Mouse (Mus musculus) intestine, postnatal 0 days (tissue): ENCODE measurements around the gene Klf4. TPM values are rescaled to one million over a fixed set of nuclear protein-coding genes. Genes with fewer than 3 reads are reported as not detected.

Experiments
- ATAC-seq: fragments of 200-750 bp; cut with Nextera tagmentation; 2 replicates; pipeline ENCODE4 v1.8.0; 2017; ENCODE audit warnings: mild to moderate bottlenecking, moderate TSS enrichment, moderate library complexity
- H3K27ac ChIP-seq: fragments of 300-500 bp; sonication (generic); 2 replicates; pipeline ENCODE4 v1.5.1; 2014; ENCODE audit warnings: mild to moderate bottlenecking, low read depth, low read length, moderate library complexity
- H3K27me3 ChIP-seq: fragments of 300-500 bp; sonication (generic); replicated peaks from 2 replicates; pipeline ENCODE4 v1.6.1; 2014; ENCODE audit warnings: low read length, mixed read lengths; ENCODE audit not compliant: control insufficient read depth, insufficient read depth
- H3K36me3 ChIP-seq: fragments of 300-500 bp; sonication (generic); 2 replicates; pipeline ENCODE4 v1.6.1; 2014; ENCODE audit warnings: mild to moderate bottlenecking, moderate library complexity; ENCODE audit not compliant: control insufficient read depth, insufficient read depth
- H3K4me1 ChIP-seq: fragments of 300-500 bp; sonication (generic); replicated peaks from 2 replicates; pipeline ENCODE4 v1.6.1; 2014; ENCODE audit warnings: antibody characterized with exemption, low read length, mixed read lengths; ENCODE audit not compliant: control insufficient read depth, insufficient read depth
- H3K4me2 ChIP-seq: fragments of 300-500 bp; sonication (generic); replicated peaks from 2 replicates; pipeline ENCODE4 v1.6.1; 2014; ENCODE audit warnings: low read depth, mild to moderate bottlenecking, moderate library complexity
- H3K4me3 ChIP-seq: fragments of 300-500 bp; sonication (generic); 2 replicates; pipeline ENCODE4 v1.5.1; 2014; ENCODE audit warnings: low read depth, low read length
- H3K9ac ChIP-seq: fragments of 300-500 bp; sonication (generic); 2 replicates; pipeline ENCODE4 v1.6.1; 2014; ENCODE audit warnings: mild to moderate bottlenecking, low read depth, low read length
- H3K9me3 ChIP-seq: fragments of 300-500 bp; sonication (generic); 2 replicates; pipeline ENCODE4 v1.6.1; 2016; ENCODE audit warnings: mixed run types; ENCODE audit not compliant: control insufficient read depth
- CTCF ChIP-seq: sonication (generic); IDR thresholded peaks from 2 replicates; pipeline ENCODE4 v1.5.1; 2016; ENCODE audit warnings: low read depth, mild to moderate bottlenecking, control low read depth, antibody characterized with exemption, moderate library complexity
- WGBS: fragments of 180-500 bp; shearing (Covaris S2); extraction: QIAGEN DNeasy Blood & Tissue Kit; methylation state at CpG from one replicate; pipeline ENCODE4 v1.1.7; 2014; 5-methylcytosine and 5-hydroxymethylcytosine counted together
- polyA plus RNA-seq: library from polyadenylated mRNA; unstranded; fragments of >200 nt; fragmentation: Nextera tagmentation; extraction: Ambion mirVana; gene quantifications from 2 replicates; pipeline ENCODE4 v1.2.1, GENCODE M21; 2015

The Klf4 gene
- polyA plus RNA-seq, 1 experiment from 2014 or later, result 23.6 TPM

DNA sequence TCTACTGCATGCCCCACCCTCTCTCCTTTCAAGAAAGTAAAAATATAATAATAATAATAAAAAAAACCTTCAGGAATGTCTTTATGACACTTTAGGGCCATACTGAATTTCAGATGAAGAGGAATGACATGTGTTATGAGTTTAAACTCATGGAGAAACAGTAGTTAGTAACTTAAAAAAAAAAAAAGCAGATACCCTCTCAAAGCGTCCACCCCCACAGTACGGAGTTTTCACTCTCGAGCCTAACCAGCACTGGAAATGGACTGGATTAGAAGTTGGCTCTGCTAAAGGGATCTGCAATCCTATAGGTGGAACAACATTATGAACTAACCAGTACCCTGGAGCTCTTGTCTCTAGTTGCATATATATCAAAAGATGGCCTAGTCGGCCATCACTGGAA lies 3.9 kb downstream of the Klf4 start:
- H3K4me2 ChIP-seq, result peak overlapping the region; percentile 43; the same call in 1 of the 2 replicates
- H3K27me3 ChIP-seq, result no peaks in the 10 kb centered on the region
- no peaks in the 10 kb centered on the region for H3K4me1 ChIP-seq
- H3K27ac ChIP-seq, result no peak overlapping the region
- no peak overlapping the region for H3K9ac ChIP-seq
- no peak overlapping the region for H3K4me3 ChIP-seq
- no peak for ATAC-seq
- no peaks in the 10 kb centered on the region for H3K9me3 ChIP-seq
- TF ChIP-seq CTCF, result no peak
- H3K36me3 ChIP-seq, result peaks cover 14% of the 10 kb centered on the region; the same call in 1 of the 2 replicates
- 75% methylated on average over 4 of the region's 4 CpGs for WGBS

DNA sequence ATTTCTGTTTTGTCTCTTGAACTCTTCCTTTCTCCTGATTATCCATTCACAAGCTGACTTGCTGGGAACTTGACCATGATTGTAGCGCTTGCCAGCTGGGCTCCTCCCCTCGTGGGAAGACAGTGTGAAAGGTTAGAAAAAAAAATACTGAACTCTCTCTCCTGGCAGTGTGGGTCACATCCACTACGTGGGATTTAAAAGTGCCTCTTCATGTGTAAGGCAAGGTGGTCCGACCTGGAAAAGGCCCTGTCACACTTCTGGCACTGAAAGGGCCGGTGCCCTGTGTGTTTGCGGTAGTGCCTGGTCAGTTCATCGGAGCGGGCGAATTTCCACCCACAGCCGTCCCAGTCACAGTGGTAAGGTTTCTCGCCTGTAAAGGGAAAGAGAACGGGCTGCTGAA lies 4.3 kb downstream of the Klf4 start:
- Histone ChIP-seq H3K9ac (no peak overlapping the region), H3K4me3 (no peak overlapping the region), H3K27ac (no peak overlapping the region), H3K4me1 (no peaks in the 10 kb centered on the region), H3K4me2 (peak overlapping the region; percentile 43; the same call in 1 of the 2 replicates), H3K27me3 (no peaks in the 10 kb centered on the region), H3K9me3 (no peaks in the 10 kb centered on the region), H3K36me3 (peaks cover 14% of the 10 kb centered on the region; the same call in 1 of the 2 replicates)
- WGBS, result 81% methylated on average over 12 of the region's 12 CpGs
- no peak for TF ChIP-seq CTCF
- no peak for ATAC-seq

DNA sequence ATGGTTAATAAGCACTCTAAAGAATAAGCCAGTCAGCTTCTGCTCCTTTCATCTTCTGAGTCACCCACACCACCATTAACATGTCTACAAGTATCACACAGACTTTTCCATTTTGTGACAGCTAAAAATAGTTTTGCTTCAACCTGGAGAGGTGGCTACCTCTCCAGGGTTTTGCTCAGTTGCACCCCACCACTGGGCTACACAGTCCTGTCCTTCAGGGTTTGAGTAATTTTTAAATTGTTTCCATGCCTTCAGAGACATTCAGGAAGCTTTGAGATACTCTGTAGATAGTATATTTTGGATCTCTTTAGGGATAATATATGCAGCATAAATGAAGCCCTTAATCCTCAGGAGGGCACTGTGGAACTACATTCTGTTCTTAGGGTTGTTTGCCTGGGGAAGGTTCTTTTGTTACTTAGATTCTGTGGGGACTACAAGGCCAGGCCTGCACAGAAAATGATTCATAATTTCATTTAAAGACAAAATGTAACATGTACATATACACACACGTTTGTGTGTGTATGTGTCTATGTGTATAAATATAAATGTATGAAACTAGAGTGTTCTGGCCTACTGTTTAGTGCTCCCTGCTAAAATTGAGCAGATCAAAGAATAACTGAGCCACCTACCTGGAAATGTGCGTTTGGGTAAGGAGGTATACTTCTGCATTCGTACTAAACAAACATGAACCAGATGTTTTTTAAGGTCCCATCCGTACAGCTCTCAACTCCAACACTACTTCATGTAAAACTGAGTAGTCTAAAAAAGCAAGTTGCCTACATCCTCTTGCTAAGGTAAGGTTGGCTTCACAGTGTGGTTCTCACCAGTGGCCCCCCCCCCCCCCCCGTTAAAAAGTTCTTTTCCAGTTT lies 5.8 kb downstream of the Klf4 start:
- no peaks in the 10 kb centered on the region for H3K27me3 ChIP-seq
- no peak overlapping the region for H3K27ac ChIP-seq
- no peak for ATAC-seq
- peak; percentile 66 for TF ChIP-seq CTCF
- H3K4me1 ChIP-seq, result no peaks in the 10 kb centered on the region
- H3K9ac ChIP-seq, result no peak overlapping the region; the same call in 1 of the 2 replicates
- 0 out of 2 replicates have a peak overlapping the region, but pooled peaks have one; percentile 13 for H3K4me2 ChIP-seq
- WGBS, result 69% methylated on average over 5 of the region's 5 CpGs
- no peak overlapping the region for H3K4me3 ChIP-seq
- H3K36me3 ChIP-seq, result peaks cover 14% of the 10 kb centered on the region; the same call in 1 of the 2 replicates
- no peaks in the 10 kb centered on the region for H3K9me3 ChIP-seq

DNA sequence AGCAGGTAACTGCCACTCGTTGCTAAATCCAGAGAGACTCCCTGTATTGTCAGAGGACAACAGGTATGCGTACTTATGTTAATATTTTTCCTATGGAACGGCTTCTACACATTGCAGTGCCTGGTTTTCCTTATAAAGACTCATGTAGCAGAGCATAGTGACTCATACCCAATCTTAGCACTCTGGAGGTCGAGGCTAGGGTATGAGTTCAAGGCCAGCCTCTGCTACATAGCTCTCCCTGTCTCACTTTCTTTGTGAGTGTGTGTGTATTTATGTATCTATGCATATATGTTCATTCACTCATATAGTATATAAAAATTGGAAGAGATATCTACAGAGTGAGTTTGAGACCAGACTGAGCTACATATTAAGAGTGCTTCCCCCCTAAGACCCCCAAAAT lies 8.3 kb downstream of the Klf4 start:
- Histone ChIP-seq H3K4me1 (no peaks in the 10 kb centered on the region), H3K4me3 (no peak overlapping the region), H3K9ac (no peak overlapping the region), H3K4me2 (no peak overlapping the region), H3K27me3 (no peaks in the 10 kb centered on the region), H3K27ac (no peak overlapping the region), H3K36me3 (0 out of 2 replicates have a peak, but pooled peaks cover 4% of the 10 kb centered on the region), H3K9me3 (no peaks in the 10 kb centered on the region)
- no peak for TF ChIP-seq CTCF
- WGBS, result 70% methylated on average over 4 of the region's 4 CpGs
- ATAC-seq, result no peak

DNA sequence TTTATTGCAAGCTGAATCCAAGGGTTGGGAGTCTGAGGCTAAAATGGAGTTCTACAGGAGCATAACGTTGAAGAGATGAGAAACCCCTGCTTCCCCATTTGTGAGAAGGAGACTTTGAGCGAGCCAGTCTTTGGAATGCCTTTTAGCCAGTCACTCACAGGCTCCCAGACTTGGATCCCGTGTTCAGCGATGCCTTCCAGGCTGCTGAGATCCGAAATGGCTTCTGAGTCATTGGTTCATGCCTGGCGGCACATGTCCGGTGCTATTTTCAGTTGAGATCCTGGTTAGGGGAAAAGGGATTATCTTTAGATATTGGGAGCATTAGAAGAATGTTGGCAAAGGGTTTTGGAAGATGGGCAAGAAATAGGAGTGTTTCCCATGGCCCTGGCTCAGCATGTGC lies 14.8 kb downstream of the Klf4 start:
- WGBS, result 89% methylated on average over 7 of the region's 7 CpGs
- no peak overlapping the region for H3K9ac ChIP-seq
- no peak overlapping the region for H3K4me2 ChIP-seq
- H3K9me3 ChIP-seq, result no peaks in the 10 kb centered on the region
- ATAC-seq, result no peak
- no peaks in the 10 kb centered on the region for H3K4me1 ChIP-seq
- H3K27ac ChIP-seq, result no peak overlapping the region
- H3K36me3 ChIP-seq, result no peaks in the 10 kb centered on the region
- no peak for TF ChIP-seq CTCF
- H3K27me3 ChIP-seq, result no peaks in the 10 kb centered on the region
- no peak overlapping the region for H3K4me3 ChIP-seq

DNA sequence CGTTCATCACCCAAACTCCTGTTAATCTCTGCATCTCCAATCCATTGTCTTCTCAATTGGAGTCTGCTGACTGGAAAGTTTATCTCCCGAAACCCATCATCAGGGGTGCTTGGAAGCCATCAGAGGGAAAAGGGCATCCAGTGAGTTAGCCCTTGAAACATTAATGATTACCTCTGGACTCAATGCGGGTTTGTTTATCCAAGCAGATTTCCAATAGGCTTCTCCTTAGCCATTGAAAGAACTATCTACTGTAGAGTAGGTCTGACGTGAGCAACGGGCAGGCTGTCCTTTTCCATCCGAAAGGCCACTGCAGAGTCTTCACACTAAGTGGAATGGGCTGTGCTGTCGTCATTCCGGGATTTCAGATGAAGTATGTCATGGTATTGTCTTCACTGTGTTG lies 16.2 kb downstream of the Klf4 start:
- TF ChIP-seq CTCF, result no peak
- no peaks in the 10 kb centered on the region for H3K27me3 ChIP-seq
- no peaks in the 10 kb centered on the region for H3K9me3 ChIP-seq
- H3K27ac ChIP-seq, result no peak overlapping the region
- H3K36me3 ChIP-seq, result no peaks in the 10 kb centered on the region
- no peaks in the 10 kb centered on the region for H3K4me1 ChIP-seq
- 67% methylated on average over 8 of the region's 8 CpGs for WGBS
- H3K9ac ChIP-seq, result no peak overlapping the region
- ATAC-seq, result no peak
- no peak overlapping the region for H3K4me2 ChIP-seq
- H3K4me3 ChIP-seq, result no peak overlapping the region
